Mouse (Mus musculus): Measurements from ENCODE around the gene Mtg2. TPM values are rescaled to one million over a fixed set of nuclear protein-coding genes. Genes with fewer than 3 reads are reported as not detected.

The Mtg2 gene
- polyA plus RNA-seq, 1 experiment: 15.2 TPM

GRCm38 (mm10) chr2:180033956-180034355, 36.4 kb upstream of the Mtg2 start:
- peaks cover 16% of the 10 kb centered on the region for H3K4me1 ChIP-seq (ENCODE audit: control insufficient read depth, insufficient read depth, low read length)
- TF ChIP-seq CTCF (IDR thresholded peaks at IDR 0.05; ENCODE audit: borderline replicate concordance, insufficient read depth, low read length) (no peak), POLR2A (IDR thresholded peaks at IDR 0.05; ENCODE audit: low read depth, low read length) (no peak)
- no peak overlapping the region for H3K4me3 ChIP-seq (ENCODE audit: insufficient read depth, low read length)
- peak overlapping the region; percentile 55; the same call in 1 of the 2 replicates for H3K27ac ChIP-seq (ENCODE audit: insufficient read depth, low read length)

- TF ChIP-seq POLR2A (IDR thresholded peaks at IDR 0.05; ENCODE audit: low read depth, low read length) (no peak), CTCF (IDR thresholded peaks at IDR 0.05; ENCODE audit: borderline replicate concordance, insufficient read depth, low read length) (no peak)
- Histone ChIP-seq H3K27ac (ENCODE audit: insufficient read depth, low read length) (no peak overlapping the region), H3K4me3 (ENCODE audit: insufficient read depth, low read length) (no peak overlapping the region), H3K4me1 (ENCODE audit: control insufficient read depth, insufficient read depth, low read length) (peaks cover 19% of the 10 kb centered on the region)
Measured at GRCm38 (mm10) chr2:180034753-180035152, 35.6 kb upstream of the Mtg2 start.

- Histone ChIP-seq H3K4me1 (ENCODE audit: control insufficient read depth, insufficient read depth, low read length) (peaks cover 17% of the 10 kb centered on the region; the same call in 1 of the 2 replicates), H3K4me3 (ENCODE audit: insufficient read depth, low read length) (peak overlapping the region; percentile 86), H3K27ac (ENCODE audit: insufficient read depth, low read length) (no peak overlapping the region)
- TF ChIP-seq POLR2A (IDR thresholded peaks at IDR 0.05; ENCODE audit: low read depth, low read length): no peak
- no peak for TF ChIP-seq CTCF (IDR thresholded peaks at IDR 0.05; ENCODE audit: borderline replicate concordance, insufficient read depth, low read length)
Measured at GRCm38 (mm10) chr2:180040406-180040805, 30.0 kb upstream of the Mtg2 start.

GRCm38 (mm10) chr2:180041577-180042255, 28.7 kb upstream of the Mtg2 start:
- peak overlapping the region; percentile 86 for H3K4me3 ChIP-seq (ENCODE audit: insufficient read depth, low read length)
- no peak for TF ChIP-seq POLR2A (IDR thresholded peaks at IDR 0.05; ENCODE audit: low read depth, low read length)
- no peak for TF ChIP-seq CTCF (IDR thresholded peaks at IDR 0.05; ENCODE audit: borderline replicate concordance, insufficient read depth, low read length)
- H3K27ac ChIP-seq (ENCODE audit: insufficient read depth, low read length): peak overlapping the region; percentile 55
- peaks cover 17% of the 10 kb centered on the region; the same call in 1 of the 2 replicates for H3K4me1 ChIP-seq (ENCODE audit: control insufficient read depth, insufficient read depth, low read length)

- peaks cover 17% of the 10 kb centered on the region; the same call in 1 of the 2 replicates for H3K4me1 ChIP-seq (ENCODE audit: control insufficient read depth, insufficient read depth, low read length)
- H3K4me3 ChIP-seq (ENCODE audit: insufficient read depth, low read length): peak within 1 kb of the TSS; percentile 86
- peak within 1 kb of the TSS; percentile 55 for H3K27ac ChIP-seq (ENCODE audit: insufficient read depth, low read length)
- TF ChIP-seq CTCF (IDR thresholded peaks at IDR 0.05; ENCODE audit: borderline replicate concordance, insufficient read depth, low read length) (no peak), POLR2A (IDR thresholded peaks at IDR 0.05; ENCODE audit: low read depth, low read length) (peak; percentile 89; the same call in 1 of the 2 replicates)
Measured at GRCm38 (mm10) chr2:180042256-180042857, 28.0 kb upstream of the Mtg2 start, which contains the start of the genes Psma7 and Ss18l1. Psma7 (minus strand) TSS chr2:180042433. Ss18l1 (plus strand) TSS chr2:180042509.

GRCm38 (mm10) chr2:180042858-180043515, 27.4 kb upstream of the Mtg2 start:
- TF ChIP-seq POLR2A (IDR thresholded peaks at IDR 0.05; ENCODE audit: low read depth, low read length): no peak
- no peak for TF ChIP-seq CTCF (IDR thresholded peaks at IDR 0.05; ENCODE audit: borderline replicate concordance, insufficient read depth, low read length)
- Histone ChIP-seq H3K4me1 (ENCODE audit: control insufficient read depth, insufficient read depth, low read length) (peaks cover 17% of the 10 kb centered on the region; the same call in 1 of the 2 replicates), H3K27ac (ENCODE audit: insufficient read depth, low read length) (no peak overlapping the region), H3K4me3 (ENCODE audit: insufficient read depth, low read length) (peak overlapping the region; percentile 86)

GRCm38 (mm10) chr2:180045283-180045682, 25.1 kb upstream of the Mtg2 start:
- H3K27ac ChIP-seq (ENCODE audit: insufficient read depth, low read length): no peak overlapping the region
- H3K4me3 ChIP-seq (ENCODE audit: insufficient read depth, low read length): no peak overlapping the region
- TF ChIP-seq POLR2A (IDR thresholded peaks at IDR 0.05; ENCODE audit: low read depth, low read length) (no peak), CTCF (IDR thresholded peaks at IDR 0.05; ENCODE audit: borderline replicate concordance, insufficient read depth, low read length) (no peak)
- peaks cover 14% of the 10 kb centered on the region; the same call in 1 of the 2 replicates for H3K4me1 ChIP-seq (ENCODE audit: control insufficient read depth, insufficient read depth, low read length)

- no peak overlapping the region for H3K27ac ChIP-seq (ENCODE audit: insufficient read depth, low read length)
- H3K4me3 ChIP-seq (ENCODE audit: insufficient read depth, low read length): no peak overlapping the region
- no peak for TF ChIP-seq POLR2A (IDR thresholded peaks at IDR 0.05; ENCODE audit: low read depth, low read length)
- TF ChIP-seq CTCF (IDR thresholded peaks at IDR 0.05; ENCODE audit: borderline replicate concordance, insufficient read depth, low read length): no peak
- peaks cover 7% of the 10 kb centered on the region; the same call in 1 of the 2 replicates for H3K4me1 ChIP-seq (ENCODE audit: control insufficient read depth, insufficient read depth, low read length)
Measured at GRCm38 (mm10) chr2:180047580-180047979, 22.8 kb upstream of the Mtg2 start.

- no peak for TF ChIP-seq POLR2A (IDR thresholded peaks at IDR 0.05; ENCODE audit: low read depth, low read length)
- no peak for TF ChIP-seq CTCF (IDR thresholded peaks at IDR 0.05; ENCODE audit: borderline replicate concordance, insufficient read depth, low read length)
- peaks cover 7% of the 10 kb centered on the region; the same call in 1 of the 2 replicates for H3K4me1 ChIP-seq (ENCODE audit: control insufficient read depth, insufficient read depth, low read length)
Measured at GRCm38 (mm10) chr2:180047980-180048635, 22.3 kb upstream of the Mtg2 start.

More at GRCm38 (mm10) chr2:180047980-180048635, 22.3 kb upstream of the Mtg2 start:
- no peak overlapping the region for H3K27ac ChIP-seq (ENCODE audit: insufficient read depth, low read length)
- H3K4me3 ChIP-seq (ENCODE audit: insufficient read depth, low read length): no peak overlapping the region

All from embryonic fibroblast, embryonic 13.5 days (primary cell).